Mouse (Mus musculus): ENCODE data around the gene Bicc1. TPM values are rescaled to one million over a fixed set of nuclear protein-coding genes. Genes with fewer than 3 reads are reported as not detected.

The Bicc1 gene
- total RNA-seq (2021): 10 to 100 TPM; 10.2 to 10.8 TPM
- long read RNA-seq, experiment 1, full-length matches to known transcripts: 9 of 11 reads
- long read RNA-seq, experiment 1, partial matches to known transcripts: 1 of 11 reads
- long read RNA-seq, experiment 1, other reads (novel, unspliced or antisense): 1 of 11 reads
- long read RNA-seq, experiment 2, full-length matches to known transcripts: 3 of 11 reads
- long read RNA-seq, experiment 2, partial matches to known transcripts: 8 of 11 reads
- long read RNA-seq, experiment 2, other reads (novel, unspliced or antisense): 0 of 11 reads

DNA sequence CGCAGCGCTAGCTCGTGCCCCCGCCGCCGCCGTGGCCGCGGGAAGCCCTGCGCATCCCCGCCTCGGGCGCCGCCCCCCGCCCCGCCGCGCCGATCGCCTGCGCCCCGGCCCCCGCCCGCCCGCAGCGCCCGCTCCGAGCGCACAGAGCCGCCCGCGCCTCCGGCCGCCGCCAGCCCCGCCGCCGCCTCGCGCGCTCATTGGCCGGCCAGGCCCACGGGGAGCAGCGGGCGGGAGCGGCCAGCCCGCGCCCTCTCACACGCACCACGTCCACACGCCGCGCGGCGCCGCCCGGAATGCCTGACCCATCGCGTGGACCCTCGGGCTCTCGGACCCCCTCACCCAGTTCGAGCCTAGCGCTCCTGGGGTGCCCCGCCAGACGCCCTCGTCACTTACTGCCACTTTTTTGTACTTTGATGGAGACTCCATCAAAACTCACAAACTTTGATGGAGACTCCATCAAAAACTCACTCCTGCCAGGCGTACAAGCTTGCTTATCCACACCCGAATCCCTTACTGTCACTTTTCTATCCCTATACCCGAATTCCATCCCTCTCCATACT is at the start of gene Bicc1:
Gene Bicc1, minus strand, starts transcription at position 25 of the 560 bp plus-strand sequence.
- DNase-seq (ENCODE audit: low spot score in 2 of 2): peak in 1 of 2 experiments; percentile 55

DNA sequence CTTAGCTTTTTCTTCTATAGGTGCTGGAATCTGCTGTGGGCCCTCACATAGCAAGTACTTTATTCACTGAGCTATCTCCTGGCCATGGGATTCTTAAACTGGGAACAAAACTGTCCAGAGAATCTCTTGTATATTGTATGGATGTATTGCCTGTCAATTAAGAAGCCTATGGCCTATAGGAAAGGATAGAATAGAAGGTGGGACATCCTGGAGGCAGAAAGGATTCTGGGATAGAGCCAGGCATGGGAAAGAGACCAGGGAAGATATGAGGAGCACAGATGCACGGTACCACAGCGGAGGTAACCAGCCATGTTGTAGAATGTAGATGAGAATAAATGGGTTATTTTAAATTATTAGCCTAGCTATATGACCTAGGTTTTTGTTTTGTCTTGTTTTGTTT is 42.0 kb upstream of the Bicc1 start:
- DNase-seq (ENCODE audit: low spot score in 2 of 2): no peak

- DNase-seq (ENCODE audit: low spot score in 2 of 2): no peak
These were observed 41.5 kb upstream of the Bicc1 start for GRCm38 (mm10) chr10:71200964-71201363.

GRCm38 (mm10) chr10:71198676-71199075 is 39.2 kb upstream of the Bicc1 start:
- DNase-seq (ENCODE audit: low spot score in 2 of 2): no peak

DNA sequence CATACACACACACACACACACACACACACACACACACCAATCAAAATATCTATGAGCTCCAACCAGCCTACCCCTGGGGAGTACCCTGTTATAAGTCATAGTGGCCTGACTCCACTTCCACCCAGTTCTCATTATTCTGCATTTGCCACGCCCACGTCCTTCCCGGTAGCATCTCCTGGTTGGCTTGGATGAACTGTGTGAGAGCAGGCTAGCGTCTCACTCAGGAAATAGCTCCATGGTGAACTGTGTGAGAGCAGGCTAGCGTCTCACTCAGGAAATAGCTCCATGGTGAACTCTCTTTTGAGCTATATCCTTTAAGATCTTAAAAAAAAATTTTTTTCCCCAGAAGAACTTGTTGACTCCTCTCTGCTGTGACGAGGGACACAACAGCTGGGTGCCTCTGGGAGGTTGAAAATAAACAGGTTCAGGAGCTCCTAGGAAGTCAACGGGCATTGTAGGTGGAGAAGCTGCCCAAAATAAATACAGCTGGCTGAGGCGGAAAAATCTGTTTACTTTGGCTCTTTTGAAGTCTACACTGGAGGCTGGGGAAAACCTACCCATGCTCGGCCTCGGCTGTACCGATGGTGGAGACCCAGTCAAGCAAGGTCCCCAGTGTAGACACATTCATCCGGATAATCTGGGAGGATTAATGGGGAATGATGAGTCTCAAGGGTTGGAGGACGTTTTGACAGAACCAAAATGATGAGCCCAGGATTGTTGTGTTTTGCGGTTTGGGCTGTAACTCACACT is 37.7 kb upstream of the Bicc1 start:
- no peak for DNase-seq (ENCODE audit: low spot score in 2 of 2)

GRCm38 (mm10) chr10:71195501-71195900 is 36.0 kb upstream of the Bicc1 start:
- no peak for DNase-seq (ENCODE audit: low spot score in 2 of 2)

GRCm38 (mm10) chr10:71194713-71195112 is 35.2 kb upstream of the Bicc1 start:
- DNase-seq (ENCODE audit: low spot score in 2 of 2): no peak

DNA sequence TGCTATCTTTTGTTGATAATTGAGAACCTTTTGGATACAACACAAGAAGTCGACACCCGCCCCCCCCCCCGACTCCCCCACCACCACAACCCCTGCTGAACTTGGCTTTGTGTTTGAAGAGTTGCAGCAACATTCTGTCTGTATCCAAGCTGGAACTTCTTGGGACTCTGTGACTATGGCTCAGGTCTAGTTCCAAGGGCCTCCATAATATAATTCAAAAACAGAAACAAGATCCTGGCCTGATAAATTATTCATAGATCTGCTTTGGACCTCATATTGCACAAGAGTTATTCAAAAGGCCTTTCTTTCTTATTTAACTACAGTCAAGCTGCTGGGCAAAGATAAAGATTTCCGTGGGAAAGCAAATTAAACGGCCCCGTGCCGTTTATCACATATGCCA is 33.8 kb upstream of the Bicc1 start:
- no peak for DNase-seq (ENCODE audit: low spot score in 2 of 2)

DNA sequence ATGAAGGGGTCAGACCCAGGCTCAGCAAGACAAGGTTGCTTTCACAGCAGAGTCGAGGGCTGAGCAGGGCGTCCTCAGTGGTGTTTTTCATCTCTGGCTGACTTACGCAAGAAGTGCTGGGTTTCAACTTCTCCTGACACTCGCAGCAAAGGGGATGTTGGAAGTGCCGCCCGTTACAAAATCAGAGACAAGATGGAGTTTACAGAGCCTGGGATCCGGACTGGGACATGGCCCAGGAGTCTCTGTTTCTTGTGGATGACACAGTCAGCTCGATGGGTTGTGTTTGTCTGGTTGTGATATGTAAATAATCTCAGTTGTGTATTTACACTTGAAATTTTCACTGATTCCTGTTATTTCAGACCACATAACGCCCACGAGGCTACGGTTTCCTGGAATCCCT is 33.4 kb upstream of the Bicc1 start:
- DNase-seq (ENCODE audit: low spot score in 2 of 2): no peak

GRCm38 (mm10) chr10:71188681-71189080 is 29.2 kb upstream of the Bicc1 start:
- no peak for DNase-seq (ENCODE audit: low spot score in 2 of 2)

GRCm38 (mm10) chr10:71185059-71185458 is 25.6 kb upstream of the Bicc1 start:
- DNase-seq (ENCODE audit: low spot score in 2 of 2): no peak

GRCm38 (mm10) chr10:71183339-71184031 is 24.0 kb upstream of the Bicc1 start:
- no peak for DNase-seq (ENCODE audit: low spot score in 2 of 2)

DNA sequence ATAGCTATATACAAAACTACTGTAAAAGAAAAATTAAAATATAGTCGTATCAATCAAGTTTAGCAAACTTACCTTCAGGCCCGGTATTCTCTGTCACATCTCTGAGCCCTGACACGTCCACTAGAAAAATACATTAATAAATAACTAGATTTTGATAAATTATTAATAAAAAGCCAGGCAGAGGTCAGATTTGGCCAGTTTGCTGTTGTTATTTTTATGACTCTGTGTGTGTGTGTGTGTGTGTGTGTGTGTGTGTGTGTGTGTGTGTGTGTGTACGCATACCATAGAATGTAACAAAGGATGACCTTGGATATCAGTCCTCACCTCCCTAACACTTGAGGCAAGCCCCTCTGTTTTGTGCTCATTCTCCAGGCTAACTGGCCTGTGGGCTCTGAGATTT is 22.4 kb upstream of the Bicc1 start:
- no peak for DNase-seq (ENCODE audit: low spot score in 2 of 2)

DNA sequence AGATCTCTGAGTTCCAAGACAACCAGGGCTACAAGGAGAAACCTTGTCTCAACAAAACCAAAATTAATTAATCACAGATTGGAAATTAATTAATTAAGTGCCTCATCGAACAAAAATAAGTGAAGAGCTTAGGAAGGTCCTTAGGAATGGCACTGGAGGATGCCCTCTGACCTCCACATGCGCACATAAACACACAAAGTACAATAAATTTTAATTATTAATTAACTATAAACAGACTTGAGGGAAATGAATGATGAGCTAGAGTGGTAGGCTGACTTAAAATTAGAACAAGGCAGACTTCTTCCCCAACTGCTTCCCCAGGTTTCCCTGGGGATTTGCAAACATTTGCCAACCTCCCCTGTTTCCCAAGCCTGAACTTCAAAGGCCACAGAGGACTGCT is 21.6 kb upstream of the Bicc1 start:
- DNase-seq (ENCODE audit: low spot score in 2 of 2): no peak

GRCm38 (mm10) chr10:71180057-71180456 is 20.6 kb upstream of the Bicc1 start:
- no peak for DNase-seq (ENCODE audit: low spot score in 2 of 2)

GRCm38 (mm10) chr10:71177201-71177600 is 17.7 kb upstream of the Bicc1 start:
- DNase-seq (ENCODE audit: low spot score in 2 of 2): no peak

GRCm38 (mm10) chr10:71176341-71176740 is 16.8 kb upstream of the Bicc1 start:
- DNase-seq (ENCODE audit: low spot score in 2 of 2): no peak

DNA sequence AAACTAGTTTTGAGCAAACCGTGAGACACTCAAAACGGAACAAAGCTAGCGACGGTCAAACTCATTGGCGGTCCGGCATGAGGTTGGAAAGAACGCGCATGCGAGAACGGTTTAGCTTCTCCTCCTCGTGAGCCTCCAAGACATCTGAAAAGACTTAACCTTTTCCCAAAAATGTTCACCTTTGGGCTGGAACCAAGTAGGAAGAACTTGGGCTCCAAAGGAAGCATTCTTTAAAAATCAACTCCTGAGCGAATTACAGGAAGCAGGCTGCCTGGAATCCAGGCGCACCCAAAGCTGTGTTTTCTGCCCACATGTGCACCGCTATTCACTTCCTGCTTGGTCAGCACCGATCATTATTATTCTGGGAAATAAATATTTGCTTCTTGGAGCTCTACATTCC is 15.8 kb upstream of the Bicc1 start:
- no peak for DNase-seq (ENCODE audit: low spot score in 2 of 2)

DNA sequence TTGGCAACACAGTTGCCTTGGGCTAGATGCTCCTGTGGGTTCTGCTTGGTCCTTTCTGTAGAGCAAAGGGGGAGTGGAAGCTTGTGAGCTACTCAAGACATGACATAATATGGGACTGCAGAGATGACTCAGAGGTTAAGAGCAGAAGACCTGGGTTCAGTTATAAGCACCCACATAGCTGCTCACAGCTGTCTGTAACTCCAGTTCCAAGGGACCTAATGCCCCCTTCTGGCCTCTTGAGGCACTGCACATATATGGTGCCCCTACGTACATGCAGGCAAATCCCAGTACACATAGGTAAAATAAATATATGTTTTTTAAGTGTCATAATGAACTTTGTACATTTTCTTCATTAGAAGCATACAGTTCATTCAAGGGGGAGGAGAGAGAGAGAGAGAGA is 11.9 kb upstream of the Bicc1 start:
- no peak for DNase-seq (ENCODE audit: low spot score in 2 of 2)

DNA sequence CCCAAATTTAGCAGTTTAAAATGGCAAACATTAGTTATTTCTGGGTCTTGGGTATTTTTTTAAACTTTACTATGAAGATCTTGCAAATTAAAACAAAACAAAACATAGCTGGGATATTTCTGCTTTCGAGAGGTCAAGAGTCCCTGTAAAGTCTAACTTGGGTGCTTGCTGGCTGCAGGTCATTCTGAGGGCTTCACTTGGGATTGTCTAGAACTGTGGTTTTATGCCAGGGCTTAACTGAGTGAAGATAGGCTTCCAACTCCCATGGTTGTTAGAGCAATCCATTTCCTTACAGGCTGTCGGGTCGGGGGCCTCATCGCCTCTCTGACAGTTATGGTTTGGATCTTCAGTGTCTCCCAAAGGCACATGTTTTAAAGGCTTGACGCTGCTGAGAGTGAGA is 11.3 kb upstream of the Bicc1 start:
- DNase-seq (ENCODE audit: low spot score in 2 of 2): no peak

- DNase-seq (ENCODE audit: low spot score in 2 of 2): no peak
These were observed 10.3 kb upstream of the Bicc1 start for GRCm38 (mm10) chr10:71169811-71170210.

DNA sequence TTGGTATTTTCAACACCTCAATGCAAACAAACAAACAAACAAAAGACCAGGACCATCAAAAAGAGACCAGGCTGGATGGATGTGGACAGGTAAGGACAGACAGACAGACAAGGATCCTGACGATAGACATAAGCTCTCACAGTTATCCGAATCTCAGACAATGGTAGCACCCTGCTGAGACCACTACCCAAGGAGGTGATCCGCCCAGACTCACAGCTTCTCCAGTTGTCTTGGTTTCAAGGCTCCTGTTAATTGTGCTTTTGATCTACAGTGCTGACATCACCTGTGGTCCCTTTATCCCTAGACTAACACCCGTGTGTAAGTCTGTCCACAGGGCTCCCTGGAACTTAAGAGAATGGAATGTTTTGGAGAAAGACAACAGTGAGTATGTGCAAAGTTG is 9.7 kb upstream of the Bicc1 start:
- no peak for DNase-seq (ENCODE audit: low spot score in 2 of 2)

All from adrenal gland, adult 18-20 months (tissue).